Mouse (Mus musculus) 3T3-L1 (cell line): Measurements from ENCODE around the gene Ddx47.
A peak's percentile ranks its signal among the peaks of the same experiment; 100 is the strongest.

Experiments used
- DNase-seq: peaks from one replicate; pipeline ENCODE4 v3.0.0-alpha.2; 2015; ENCODE audit warnings: low read depth, low spot score

Gene Ddx47

DNA sequence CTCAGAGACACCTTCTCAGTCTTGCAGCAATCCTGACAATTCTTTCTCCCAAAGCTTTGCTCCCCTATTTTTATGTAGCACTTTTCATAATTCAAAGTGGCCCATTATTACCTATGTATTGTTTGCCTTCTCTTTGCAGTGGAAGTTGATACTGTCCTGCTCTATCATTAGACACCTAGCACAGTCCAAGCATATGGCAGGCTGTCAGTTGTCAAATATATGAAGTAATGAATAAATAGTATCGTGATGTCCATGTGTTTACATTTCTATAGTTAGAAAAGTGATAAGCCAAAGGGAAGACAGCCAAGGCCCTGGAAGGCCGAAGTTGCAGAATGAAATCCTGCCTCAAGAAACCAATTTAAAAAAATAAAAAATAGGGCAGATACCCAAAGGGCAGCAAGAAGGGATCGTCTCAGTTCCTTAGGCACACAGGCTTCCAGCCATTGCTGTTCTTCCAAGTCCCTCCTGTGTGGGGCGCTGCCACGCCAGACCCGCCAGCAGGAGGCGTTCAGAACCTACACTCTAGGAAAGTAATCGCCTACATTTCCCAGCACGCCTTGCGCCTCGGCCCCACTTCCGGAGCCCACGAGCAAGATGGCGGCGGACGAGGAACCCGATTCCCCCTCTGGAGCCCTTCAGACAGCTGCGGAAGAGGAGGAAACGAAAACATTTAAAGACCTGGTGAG, at the start of gene Ddx47:
TSS of gene Ddx47 (plus strand) at position 565 of the 686 bp plus-strand sequence.
- DNase-seq = peak; percentile 98

- no peak for DNase-seq
These were observed 49.4 kb upstream of the Ddx47 start for GRCm38 (mm10) chr6:134961858-134962517.

DNA sequence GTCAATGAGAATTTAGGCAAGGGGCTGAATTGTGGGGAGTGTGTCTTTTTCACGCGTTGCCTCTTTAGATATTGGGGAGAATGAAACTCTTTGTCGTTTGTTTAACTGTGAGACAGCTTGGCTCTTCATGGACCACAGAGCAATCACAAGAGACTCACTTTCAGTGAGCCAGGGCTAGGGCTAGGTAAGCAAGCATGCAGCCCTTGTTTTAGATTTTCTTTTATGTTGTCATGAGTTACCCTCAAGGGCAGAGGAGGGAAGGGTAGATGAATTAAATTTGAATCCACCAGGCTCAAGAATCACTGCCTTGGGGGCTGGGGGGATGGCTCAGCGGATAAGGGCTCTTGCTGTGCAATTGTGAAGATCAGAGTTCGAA, 48.9 kb upstream of the Ddx47 start:
- DNase-seq = no peak

GRCm38 (mm10) chr6:134963910-134964309, 47.5 kb upstream of the Ddx47 start:
- no peak for DNase-seq

DNA sequence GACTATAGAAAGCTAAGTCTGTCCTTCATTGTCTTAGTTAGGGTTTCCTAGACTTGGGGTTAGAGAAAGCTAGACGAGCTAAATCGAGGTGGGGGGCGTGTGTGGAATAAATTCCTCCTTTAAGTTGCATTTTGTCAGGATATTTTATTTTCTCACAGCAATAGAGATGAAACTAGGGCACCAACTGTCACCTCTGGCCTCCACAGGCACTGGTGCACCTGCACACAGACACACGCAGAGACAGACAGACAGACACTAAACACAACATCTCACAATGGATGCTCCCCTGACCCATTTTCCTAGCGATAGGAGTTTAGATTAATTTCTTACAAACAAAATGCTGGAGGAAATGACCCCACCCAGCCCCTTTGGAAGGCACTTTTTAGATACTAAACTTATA, 44.7 kb upstream of the Ddx47 start:
- DNase-seq = no peak

GRCm38 (mm10) chr6:134968326-134968725, 43.1 kb upstream of the Ddx47 start:
- peak; percentile 80 for DNase-seq

DNA sequence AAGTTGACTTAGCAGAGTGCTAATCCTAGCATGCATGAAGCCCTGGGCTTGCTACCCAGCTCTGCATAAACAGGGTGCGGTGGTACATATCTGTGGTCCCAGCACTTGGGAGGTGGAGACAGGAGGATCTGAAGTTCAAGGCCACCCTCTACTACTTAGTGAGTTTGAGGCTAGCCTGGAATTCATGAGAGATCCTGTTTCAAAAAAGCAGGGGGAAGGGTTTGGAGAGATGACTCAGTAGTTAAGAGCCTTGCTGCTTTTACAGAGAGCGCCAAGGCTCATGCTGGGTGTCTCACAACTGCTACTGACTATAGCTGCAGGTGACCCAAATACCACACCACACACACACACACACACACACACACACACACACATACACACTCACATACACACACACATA, 41.9 kb upstream of the Ddx47 start:
- peak; percentile 61 for DNase-seq

DNA sequence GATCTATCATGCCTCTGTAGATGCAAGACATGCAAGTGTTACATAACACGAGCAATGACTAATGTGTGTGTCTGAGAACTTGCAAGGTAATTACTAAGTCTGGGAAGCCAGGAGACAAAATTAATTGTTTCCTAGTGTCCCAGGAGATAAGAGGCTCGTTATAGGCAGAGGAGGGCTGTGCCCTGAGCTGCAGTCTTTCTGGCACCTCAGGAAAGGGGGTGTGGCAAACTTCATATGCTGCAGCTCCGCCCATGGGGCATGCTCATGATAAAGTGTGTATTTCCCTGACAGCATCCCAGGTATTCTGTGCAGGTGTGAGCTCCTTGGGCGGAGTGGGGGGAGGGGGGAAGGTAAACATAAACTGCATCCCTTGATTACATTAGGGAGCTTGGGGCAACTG, 39.3 kb upstream of the Ddx47 start:
- no peak for DNase-seq

GRCm38 (mm10) chr6:134976628-134977027, 34.8 kb upstream of the Ddx47 start:
- DNase-seq = no peak

DNA sequence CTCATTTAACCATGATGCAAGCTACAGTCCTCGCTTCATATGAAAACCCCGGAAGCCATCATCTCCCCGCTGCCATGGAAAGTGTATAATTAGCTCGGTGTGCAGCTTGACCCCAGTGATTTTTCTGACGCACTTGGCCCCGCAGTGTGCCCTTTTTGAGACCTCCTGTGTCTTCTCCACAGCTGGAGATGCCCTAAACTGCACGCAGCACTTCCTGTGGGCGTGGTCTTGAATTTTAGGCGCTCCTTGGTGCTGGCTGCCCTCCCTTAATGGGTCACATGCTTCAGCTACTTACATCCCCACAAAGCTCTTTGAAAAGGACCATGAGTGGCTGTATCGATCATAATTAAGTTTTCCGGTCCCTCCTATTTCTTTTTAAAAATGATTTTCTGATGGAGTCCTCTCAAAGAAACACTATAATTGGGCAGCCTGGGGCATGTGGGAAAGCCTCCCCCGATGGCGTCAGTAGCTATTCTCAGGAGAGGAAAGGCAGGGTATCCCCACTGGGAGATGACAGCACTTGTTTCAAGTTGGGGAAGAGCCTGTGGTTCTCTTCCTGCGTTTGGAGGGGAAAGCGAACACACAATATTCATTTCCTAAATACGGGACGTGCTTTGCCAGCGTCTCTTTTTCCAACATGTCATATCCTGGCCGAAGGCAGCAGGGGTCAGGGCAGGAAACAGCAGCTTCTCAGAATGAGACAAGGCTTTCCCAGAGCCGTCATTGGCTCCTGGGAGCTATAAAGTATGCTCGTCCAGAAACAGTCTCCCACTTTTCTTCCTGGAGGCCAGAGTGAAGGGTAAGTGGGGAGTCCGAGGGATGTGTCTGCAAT, 30.0 kb upstream of the Ddx47 start, which contains the start of gene Apold1:
TSS of gene Apold1 (plus strand) at position 488 of the 832 bp plus-strand sequence.
- no peak for DNase-seq

- DNase-seq = peak; percentile 77
These were observed 27.7 kb upstream of the Ddx47 start for GRCm38 (mm10) chr6:134983529-134984370.

GRCm38 (mm10) chr6:134984748-134985147, 26.7 kb upstream of the Ddx47 start:
- DNase-seq = peak; percentile 73

GRCm38 (mm10) chr6:134988377-134988776, 23.0 kb upstream of the Ddx47 start:
- no peak for DNase-seq

- peak; percentile 46 for DNase-seq
These were observed 20.7 kb upstream of the Ddx47 start for GRCm38 (mm10) chr6:134990674-134991073.

DNA sequence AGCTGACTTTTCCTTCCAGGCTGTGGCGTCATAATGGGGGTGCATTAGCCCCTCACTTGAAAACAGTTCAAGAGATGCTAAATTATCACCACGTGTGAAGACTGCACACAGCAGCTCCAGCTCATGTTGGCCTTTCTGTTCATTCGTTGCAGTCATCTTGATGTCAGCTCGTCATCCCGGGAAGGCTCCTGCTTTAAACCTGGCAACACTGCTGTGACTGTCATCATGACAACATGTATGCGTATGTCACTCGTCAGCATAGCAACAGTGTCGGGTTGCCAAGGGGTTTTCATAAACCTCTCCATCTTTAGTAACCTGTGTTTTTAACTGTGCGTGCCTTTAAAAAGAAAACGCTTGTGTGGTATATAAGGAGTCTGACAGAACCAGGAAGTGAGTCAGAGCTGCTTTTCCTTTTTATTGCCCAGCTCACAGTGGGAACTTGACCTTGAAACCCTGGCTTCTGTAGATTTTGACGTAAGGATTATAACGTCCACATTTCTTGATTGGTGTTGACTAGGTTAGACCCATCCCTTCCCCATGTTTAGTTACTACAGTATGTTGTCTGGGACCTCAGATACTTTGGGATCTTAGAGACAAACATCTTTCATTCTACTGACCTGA, 17.3 kb upstream of the Ddx47 start:
- DNase-seq = peak; percentile 43

- DNase-seq = no peak
These were observed 16.4 kb upstream of the Ddx47 start for GRCm38 (mm10) chr6:134994985-134995384.

GRCm38 (mm10) chr6:134996918-134997317, 14.5 kb upstream of the Ddx47 start:
- DNase-seq = peak; percentile 27

DNA sequence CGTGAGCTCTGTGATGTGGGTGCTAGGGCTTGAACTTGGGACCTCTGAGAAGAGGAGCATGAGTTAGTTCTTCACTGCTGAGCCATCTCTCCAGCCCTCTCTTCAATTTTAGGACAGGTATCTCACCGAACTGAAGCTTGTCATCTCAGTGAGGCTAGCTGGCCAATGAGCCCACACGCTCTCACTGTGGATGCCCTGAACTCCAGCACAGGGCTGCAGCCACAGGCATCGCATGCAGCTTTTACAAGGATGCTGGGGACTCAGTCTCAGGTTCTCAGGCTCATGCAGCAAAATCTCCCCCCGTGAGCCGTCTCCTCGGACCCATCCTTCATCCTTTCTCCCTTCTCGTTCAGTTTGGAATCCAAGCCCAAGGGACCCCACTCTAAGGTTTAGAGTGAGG, 13.3 kb upstream of the Ddx47 start:
- no peak for DNase-seq

- peak; percentile 79 for DNase-seq
These were observed 12.6 kb upstream of the Ddx47 start for GRCm38 (mm10) chr6:134998781-134999180.

DNA sequence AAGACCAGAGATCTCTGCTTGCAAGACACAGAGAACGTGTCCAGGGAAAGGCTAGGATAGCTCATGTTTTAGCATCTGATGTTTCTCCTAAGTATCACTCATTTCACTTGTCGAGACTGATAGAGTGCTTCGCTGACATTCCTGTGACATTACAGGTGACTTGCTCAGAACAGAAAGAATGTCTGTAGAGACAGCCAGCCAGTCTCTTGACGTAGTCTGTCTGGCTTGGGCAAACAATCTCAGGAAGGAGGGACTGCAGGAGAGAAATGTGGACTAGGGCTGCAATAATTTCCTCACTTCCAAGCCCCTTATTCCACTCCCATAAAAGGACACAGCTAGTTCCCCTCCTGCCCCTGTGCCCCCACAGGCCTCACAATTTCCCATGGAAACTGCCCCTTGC, 11.1 kb upstream of the Ddx47 start:
- DNase-seq = peak; percentile 29

DNA sequence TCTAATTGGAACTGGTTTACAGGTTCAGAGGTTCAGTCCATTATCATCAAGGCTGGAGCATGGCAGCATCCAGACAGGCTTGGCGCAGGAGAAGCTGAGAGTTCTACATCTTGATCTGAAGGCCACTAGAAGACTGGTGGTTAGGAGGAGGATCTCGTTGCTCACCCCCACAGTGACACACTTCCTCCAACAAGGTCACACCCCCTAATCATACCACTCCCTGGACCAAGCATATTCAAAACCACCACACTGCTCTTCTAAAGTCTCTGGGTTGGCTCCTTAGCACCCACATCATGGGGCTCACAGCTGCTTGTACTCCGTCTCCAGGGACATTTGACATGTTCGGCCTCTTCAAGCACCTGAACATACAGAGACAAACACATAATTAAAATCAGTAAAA, 9.4 kb upstream of the Ddx47 start:
- DNase-seq = no peak
